Mouse (Mus musculus): Measurements from ENCODE around the gene Scamp4. TPM values are rescaled to one million over a fixed set of nuclear protein-coding genes. Genes with fewer than 3 reads are reported as not detected.

The Scamp4 gene
- polyA plus RNA-seq, 1 experiment, result 98.2 TPM

GRCm38 (mm10) chr10:80578131-80578750 is 24.4 kb upstream of the Scamp4 start:
- peak; percentile 90 for DNase-seq
- TF ChIP-seq CTCF (conservative IDR thresholded peaks at IDR 0.05; ENCODE audit: insufficient read depth, insufficient read length, low read depth, low read length) (peak; percentile 80), POLR2A (IDR thresholded peaks at IDR 0.05; ENCODE audit: low read depth, low read length) (no peak)
- under 1% methylated on average over 29 of the region's 29 CpGs for WGBS
- Histone ChIP-seq H3K36me3 (ENCODE audit: control insufficient read depth, insufficient read depth, low read length) (no peaks in the 10 kb centered on the region), H3K27me3 (replicated peaks; ENCODE audit: control insufficient read depth, insufficient read depth, low read length) (no peaks in the 10 kb centered on the region), H3K4me3 (ENCODE audit: insufficient read depth, low read depth, low read length) (peak overlapping the region; percentile 74), H3K27ac (ENCODE audit: insufficient read depth, low read depth, low read length) (peak overlapping the region; percentile 69), H3K4me1 (ENCODE audit: control insufficient read depth, insufficient read depth, low read length) (peaks cover 11% of the 10 kb centered on the region)

- H3K36me3 ChIP-seq (ENCODE audit: control insufficient read depth, insufficient read depth, low read length), result no peaks in the 10 kb centered on the region
- H3K4me1 ChIP-seq (ENCODE audit: control insufficient read depth, insufficient read depth, low read length), result peaks cover 12% of the 10 kb centered on the region
- WGBS, result 5% methylated on average over 8 of the region's 8 CpGs
- no peaks in the 10 kb centered on the region for H3K27me3 ChIP-seq (replicated peaks; ENCODE audit: control insufficient read depth, insufficient read depth, low read length)
- DNase-seq, result peak; percentile 75
- TF ChIP-seq CTCF (conservative IDR thresholded peaks at IDR 0.05; ENCODE audit: insufficient read depth, insufficient read length, low read depth, low read length) (peak; percentile 80), POLR2A (IDR thresholded peaks at IDR 0.05; ENCODE audit: low read depth, low read length) (no peak)
- H3K4me3 ChIP-seq (ENCODE audit: insufficient read depth, low read depth, low read length), result no peak overlapping the region
- peak overlapping the region; percentile 48 for H3K27ac ChIP-seq (ENCODE audit: insufficient read depth, low read depth, low read length)
Observed at GRCm38 (mm10) chr10:80578911-80579310, 23.8 kb upstream of the Scamp4 start.

- DNase-seq, result no peak
- Histone ChIP-seq H3K27me3 (replicated peaks; ENCODE audit: control insufficient read depth, insufficient read depth, low read length) (no peaks in the 10 kb centered on the region), H3K4me1 (ENCODE audit: control insufficient read depth, insufficient read depth, low read length) (peaks cover 24% of the 10 kb centered on the region), H3K27ac (ENCODE audit: insufficient read depth, low read depth, low read length) (no peak overlapping the region), H3K36me3 (ENCODE audit: control insufficient read depth, insufficient read depth, low read length) (no peaks in the 10 kb centered on the region), H3K4me3 (ENCODE audit: insufficient read depth, low read depth, low read length) (no peak overlapping the region)
- no peak for TF ChIP-seq CTCF (conservative IDR thresholded peaks at IDR 0.05; ENCODE audit: insufficient read depth, insufficient read length, low read depth, low read length)
- no peak for TF ChIP-seq POLR2A (IDR thresholded peaks at IDR 0.05; ENCODE audit: low read depth, low read length)
- 87% methylated on average over 5 of the region's 5 CpGs for WGBS
Observed at GRCm38 (mm10) chr10:80583047-80583446, 19.6 kb upstream of the Scamp4 start.

- Histone ChIP-seq H3K4me3 (ENCODE audit: insufficient read depth, low read depth, low read length) (no peak overlapping the region), H3K27me3 (replicated peaks; ENCODE audit: control insufficient read depth, insufficient read depth, low read length) (no peaks in the 10 kb centered on the region), H3K27ac (ENCODE audit: insufficient read depth, low read depth, low read length) (peak overlapping the region; percentile 45), H3K4me1 (ENCODE audit: control insufficient read depth, insufficient read depth, low read length) (peaks cover 31% of the 10 kb centered on the region), H3K36me3 (ENCODE audit: control insufficient read depth, insufficient read depth, low read length) (no peaks in the 10 kb centered on the region)
- peak; percentile 88 for DNase-seq
- TF ChIP-seq POLR2A (IDR thresholded peaks at IDR 0.05; ENCODE audit: low read depth, low read length) (no peak), CTCF (conservative IDR thresholded peaks at IDR 0.05; ENCODE audit: insufficient read depth, insufficient read length, low read depth, low read length) (no peak)
- WGBS, result 36% methylated on average over 12 of the region's 12 CpGs
Observed at GRCm38 (mm10) chr10:80584045-80584488, 18.6 kb upstream of the Scamp4 start.

GRCm38 (mm10) chr10:80584642-80585552 is 17.8 kb upstream of the Scamp4 start:
- WGBS, result 46% methylated on average over 12 of the region's 12 CpGs
- H3K27ac ChIP-seq (ENCODE audit: insufficient read depth, low read depth, low read length), result peak overlapping the region; percentile 45
- peaks cover 30% of the 10 kb centered on the region for H3K4me1 ChIP-seq (ENCODE audit: control insufficient read depth, insufficient read depth, low read length)
- no peak for DNase-seq
- no peak overlapping the region for H3K4me3 ChIP-seq (ENCODE audit: insufficient read depth, low read depth, low read length)
- TF ChIP-seq CTCF (conservative IDR thresholded peaks at IDR 0.05; ENCODE audit: insufficient read depth, insufficient read length, low read depth, low read length) (no peak), POLR2A (IDR thresholded peaks at IDR 0.05; ENCODE audit: low read depth, low read length) (no peak)
- H3K36me3 ChIP-seq (ENCODE audit: control insufficient read depth, insufficient read depth, low read length), result no peaks in the 10 kb centered on the region
- H3K27me3 ChIP-seq (replicated peaks; ENCODE audit: control insufficient read depth, insufficient read depth, low read length), result no peaks in the 10 kb centered on the region

GRCm38 (mm10) chr10:80585581-80585980 is 17.1 kb upstream of the Scamp4 start:
- Histone ChIP-seq H3K36me3 (ENCODE audit: control insufficient read depth, insufficient read depth, low read length) (no peaks in the 10 kb centered on the region), H3K27me3 (replicated peaks; ENCODE audit: control insufficient read depth, insufficient read depth, low read length) (no peaks in the 10 kb centered on the region), H3K4me3 (ENCODE audit: insufficient read depth, low read depth, low read length) (no peak overlapping the region), H3K27ac (ENCODE audit: insufficient read depth, low read depth, low read length) (no peak overlapping the region), H3K4me1 (ENCODE audit: control insufficient read depth, insufficient read depth, low read length) (peaks cover 30% of the 10 kb centered on the region)
- WGBS, result 90% methylated on average over 8 of the region's 8 CpGs
- no peak for DNase-seq
- TF ChIP-seq CTCF (conservative IDR thresholded peaks at IDR 0.05; ENCODE audit: insufficient read depth, insufficient read length, low read depth, low read length), result no peak
